Mouse (Mus musculus) brain, embryonic 14.5 days (tissue): Measurements from ENCODE around the gene Dapk2. TPM values are rescaled to one million over a fixed set of nuclear protein-coding genes. Genes with fewer than 3 reads are reported as not detected.
"Not testable (repeated sequence)": the region's sequence is repeated elsewhere in the genome, so short reads cannot be mapped to it uniquely, and the experiment has no call there.

Experiments
- DNase-seq: peaks from one replicate; pipeline ENCODE4 v3.0.0-alpha.2; 2011; ENCODE audit warnings: low read depth
- CTCF ChIP-seq: fragments of 200-500 bp; IDR thresholded peaks from 2 replicates; pipeline ENCODE4 v1.5.1; 2012; ENCODE audit warnings: inconsistent platforms, mild to moderate bottlenecking, moderate library complexity, borderline replicate concordance; ENCODE audit not compliant: insufficient read depth, insufficient read length; ENCODE audit errors: extremely low read depth
- POLR2A ChIP-seq: fragments of 200-500 bp; IDR thresholded peaks from 2 replicates; pipeline ENCODE4 v1.6.1; 2012; ENCODE audit warnings: mild to moderate bottlenecking, inconsistent platforms, borderline replicate concordance; ENCODE audit not compliant: poor library complexity, insufficient read depth, insufficient read length, severe bottlenecking; ENCODE audit errors: extremely low read depth
- polyA plus RNA-seq: library from polyadenylated mRNA; depleted of rRNA; stranded (reverse); fragments of >200 nt; gene quantifications from 2 replicates; pipeline ENCODE4 v1.2.3, GENCODE M21; 2012

Gene Dapk2
- polyA plus RNA-seq, 1 experiment = 1.1 TPM

DNA sequence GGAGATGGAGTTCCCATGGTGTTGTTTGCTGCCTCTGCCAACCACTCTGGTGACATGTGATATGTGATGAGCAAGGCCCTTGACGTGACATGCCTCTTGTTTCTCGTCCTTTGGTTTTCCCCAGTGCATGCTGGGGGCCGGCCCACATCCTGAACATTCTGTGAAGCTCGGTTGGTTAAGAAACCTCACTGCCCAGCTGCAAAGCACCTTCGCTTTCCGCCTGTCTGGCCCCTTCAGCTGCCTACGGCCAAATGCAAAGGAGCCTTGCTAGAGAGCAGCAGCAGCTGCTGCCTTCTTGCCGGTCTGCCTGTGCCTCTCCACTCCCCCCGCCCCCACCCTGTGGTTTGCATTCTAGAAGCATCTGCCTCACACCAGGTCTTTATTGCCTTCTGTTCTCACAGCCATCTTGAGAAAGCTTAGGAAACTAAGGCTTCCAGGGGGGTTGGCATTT, 123.5 kb downstream of the Dapk2 start:
- TF ChIP-seq POLR2A (no peak), CTCF (no peak)
- peak; percentile 61 for DNase-seq

DNA sequence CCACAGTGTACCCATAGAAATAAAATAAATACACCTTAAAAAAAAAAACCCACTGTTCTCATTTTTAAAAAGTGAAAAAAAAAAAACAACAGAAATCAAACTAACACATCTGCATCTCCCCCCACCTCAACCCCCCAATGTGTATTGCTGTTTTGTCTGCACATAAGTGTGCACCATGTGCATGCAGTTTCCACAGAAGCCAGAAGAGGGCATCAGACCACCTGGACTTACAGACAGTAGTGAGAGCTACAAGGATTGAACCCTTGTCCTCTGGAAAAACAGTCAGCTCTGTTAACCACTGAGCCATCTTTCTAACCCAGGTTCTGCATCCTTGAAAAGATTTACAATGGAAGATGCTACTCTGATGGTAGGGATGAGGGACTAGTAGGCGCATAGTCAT, 124.6 kb downstream of the Dapk2 start:
- TF ChIP-seq POLR2A = no peak
- TF ChIP-seq CTCF = no peak
- DNase-seq = no peak

DNA sequence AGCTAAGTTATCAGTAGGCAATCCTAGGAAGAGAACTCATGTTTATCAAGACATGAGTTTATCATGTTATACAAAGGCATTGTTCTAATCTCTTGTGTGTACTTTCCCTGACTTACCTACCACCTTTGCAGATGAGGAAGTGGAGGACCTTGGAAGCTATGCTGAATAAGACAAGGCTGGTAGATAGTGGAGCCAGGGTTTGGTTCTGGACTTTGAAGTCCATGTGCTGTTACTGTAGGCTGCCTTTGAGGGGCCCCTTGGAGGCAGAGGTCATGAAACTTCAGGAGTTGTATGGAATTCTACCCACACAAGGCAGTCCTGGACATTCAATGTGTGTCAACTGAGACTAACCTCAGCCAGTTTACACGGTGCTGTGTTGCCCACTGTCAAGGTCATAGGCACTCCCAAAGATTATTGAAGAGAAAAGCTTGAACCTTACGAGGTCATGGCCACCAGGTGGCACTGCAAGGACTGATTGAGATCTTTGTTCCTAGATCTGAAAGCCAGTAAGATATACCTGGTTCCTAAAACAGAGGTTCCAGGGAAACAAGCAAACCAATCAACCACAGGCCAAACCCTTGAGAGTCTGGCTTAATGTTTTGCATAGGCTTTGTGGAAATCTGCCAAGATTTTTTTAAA, 125.7 kb downstream of the Dapk2 start:
- TF ChIP-seq CTCF = peak; percentile 64; the same call in 1 of the 2 replicates
- no peak for TF ChIP-seq POLR2A
- peak; percentile 74 for DNase-seq

DNA sequence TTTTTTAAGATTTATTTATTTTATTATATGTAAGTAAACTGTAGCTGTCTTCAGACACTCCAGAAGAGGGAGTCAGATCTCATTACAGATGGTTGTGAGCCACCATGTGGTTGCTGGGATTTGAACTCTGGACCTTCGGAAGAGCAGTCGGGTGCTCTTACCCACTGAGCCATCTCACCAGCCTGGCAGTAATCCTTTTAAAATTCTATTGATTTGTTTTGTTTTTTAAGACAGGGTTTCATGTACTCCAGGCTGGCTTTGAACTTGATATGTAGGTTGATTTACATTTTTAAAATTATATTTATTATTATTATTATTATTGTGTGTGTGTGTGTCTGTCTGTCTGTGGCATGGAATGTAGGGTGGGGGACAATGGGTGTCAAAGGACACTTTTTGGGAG, 127.2 kb downstream of the Dapk2 start:
- not testable (repeated sequence) for DNase-seq

DNA sequence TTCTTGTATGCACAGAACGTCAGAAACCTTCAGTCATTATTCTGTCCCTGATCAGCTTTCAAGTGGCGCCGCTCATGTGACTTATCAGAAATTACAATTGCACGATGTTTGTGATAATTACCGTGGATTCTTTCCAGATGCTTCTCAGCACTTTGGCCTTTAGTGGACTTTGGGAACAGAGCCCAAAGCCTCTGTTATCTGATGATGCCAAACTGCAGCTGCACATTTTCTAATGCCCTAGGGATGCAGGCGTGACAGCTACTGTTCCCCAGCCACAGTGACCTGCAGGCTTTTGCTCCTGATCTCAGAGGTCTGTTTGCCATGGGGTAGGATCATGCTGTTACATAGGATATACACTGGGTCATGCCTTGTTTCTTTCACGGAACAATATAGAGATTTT, 127.9 kb downstream of the Dapk2 start:
- DNase-seq = peak; percentile 39
- TF ChIP-seq CTCF = no peak
- TF ChIP-seq POLR2A = no peak

DNA sequence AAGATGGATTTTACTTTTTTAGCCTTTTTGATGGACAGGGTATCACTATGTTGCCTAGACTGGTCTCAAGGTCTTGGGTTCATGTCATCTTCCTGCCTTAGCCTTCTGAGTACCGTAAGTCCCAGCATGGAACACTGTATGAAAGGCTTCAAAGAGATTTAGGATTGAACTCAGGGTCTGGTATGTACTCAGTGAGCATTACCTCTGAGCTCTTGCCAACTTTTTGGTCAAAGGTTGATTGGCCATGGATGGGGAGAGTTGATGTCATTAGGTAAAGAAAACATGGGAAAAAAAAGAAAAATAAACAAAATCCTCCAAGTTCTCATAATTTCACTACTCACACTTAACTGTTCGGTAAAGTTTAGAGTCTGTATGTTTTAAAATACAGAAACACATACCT, 132.7 kb downstream of the Dapk2 start:
- no peak for DNase-seq
- no peak for TF ChIP-seq POLR2A

DNA sequence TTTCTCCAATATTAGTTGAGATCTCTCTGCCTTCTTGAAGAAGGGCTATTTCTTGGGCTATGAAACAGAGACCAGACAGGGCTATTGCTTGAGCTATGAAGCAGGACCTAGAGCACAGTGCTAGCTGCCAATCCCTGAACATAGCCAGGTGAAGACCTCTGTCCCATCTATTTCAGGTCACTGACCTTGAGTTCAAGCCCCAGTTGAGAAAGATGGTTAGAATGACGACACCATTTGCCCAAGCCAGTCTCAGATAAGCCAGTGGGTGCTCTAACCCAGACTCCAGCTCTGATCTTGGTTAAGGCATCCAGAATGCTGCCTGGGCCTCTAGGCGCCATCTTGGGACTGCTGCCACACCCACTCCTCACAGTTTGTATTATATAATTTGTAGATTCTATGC, 135.3 kb downstream of the Dapk2 start:
- TF ChIP-seq CTCF (no peak), POLR2A (no peak)

DNA sequence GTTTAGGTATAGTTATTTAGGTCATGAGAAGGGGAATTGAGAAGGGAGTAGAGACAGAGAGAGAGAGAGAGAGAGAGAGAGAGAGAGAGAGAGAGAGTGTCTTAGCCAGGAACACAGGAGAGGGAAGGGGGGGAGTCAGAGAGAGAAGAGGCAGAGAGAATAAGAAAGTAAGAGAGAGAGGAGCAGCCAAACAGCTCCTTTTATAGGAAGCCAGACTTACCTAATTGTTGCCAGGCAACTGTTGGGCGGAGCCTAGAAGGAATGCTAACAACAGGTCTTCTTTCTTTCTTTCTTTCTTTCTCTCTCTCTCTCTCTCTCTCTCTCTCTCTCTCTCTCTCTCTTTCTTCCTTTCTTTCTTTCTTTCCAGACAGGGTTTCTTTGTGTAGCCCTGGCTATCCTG, 136.2 kb downstream of the Dapk2 start:
- no peak for DNase-seq
- TF ChIP-seq POLR2A (no peak), CTCF (no peak)

More for the DNA sequence above, 135.3 kb downstream of the Dapk2 start:
- DNase-seq = no peak

DNA sequence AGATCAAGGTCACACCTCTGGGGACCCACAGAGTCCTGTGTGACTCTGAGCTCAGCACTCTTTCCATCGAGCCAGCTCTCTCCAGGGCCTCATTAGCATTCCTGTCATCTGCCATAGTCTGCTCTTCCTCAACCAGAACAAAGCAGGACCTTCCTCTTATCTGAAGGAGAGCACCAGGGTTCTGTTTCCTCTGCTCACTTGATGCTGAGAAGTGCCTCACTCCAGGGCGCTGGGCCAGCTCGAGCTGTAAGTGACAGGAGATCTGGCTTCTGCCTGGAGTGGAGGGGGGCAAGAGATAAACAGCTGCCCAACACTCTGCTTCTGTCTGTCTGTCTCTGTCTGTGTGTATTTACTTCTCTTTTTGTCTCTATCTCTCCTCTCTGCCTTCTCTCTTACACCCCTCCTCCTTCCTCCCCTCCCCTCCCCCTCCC, 137.0 kb downstream of the Dapk2 start:
- DNase-seq = peak; percentile 69
- TF ChIP-seq POLR2A (no peak), CTCF (no peak)

DNA sequence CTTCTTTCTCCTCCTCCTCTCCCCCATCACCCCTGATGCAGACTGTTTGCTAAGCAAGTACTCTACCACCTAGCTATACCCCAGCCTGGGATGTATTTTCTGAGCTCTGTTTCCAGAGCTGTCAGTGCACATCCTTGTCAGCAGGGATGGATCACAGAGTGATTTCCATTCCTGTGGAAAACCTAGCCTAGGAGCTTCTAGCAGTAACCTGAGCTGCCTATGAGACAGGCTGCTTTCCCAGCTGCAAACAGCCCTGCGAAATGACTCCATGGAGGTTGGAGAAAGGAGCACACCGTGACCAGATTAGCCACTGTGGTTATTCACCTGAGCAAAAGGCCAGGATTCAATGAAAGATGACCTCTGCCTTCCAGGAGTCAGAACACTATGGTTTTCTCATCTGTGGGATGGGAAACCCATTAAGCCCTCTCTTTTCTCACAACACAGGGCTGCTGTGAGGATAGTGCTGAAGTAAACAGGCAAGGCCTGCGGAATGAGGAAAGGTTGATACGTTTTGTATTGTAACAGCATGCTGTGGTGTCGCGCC, 137.6 kb downstream of the Dapk2 start:
- no peak for DNase-seq
- TF ChIP-seq CTCF (no peak), POLR2A (no peak)

DNA sequence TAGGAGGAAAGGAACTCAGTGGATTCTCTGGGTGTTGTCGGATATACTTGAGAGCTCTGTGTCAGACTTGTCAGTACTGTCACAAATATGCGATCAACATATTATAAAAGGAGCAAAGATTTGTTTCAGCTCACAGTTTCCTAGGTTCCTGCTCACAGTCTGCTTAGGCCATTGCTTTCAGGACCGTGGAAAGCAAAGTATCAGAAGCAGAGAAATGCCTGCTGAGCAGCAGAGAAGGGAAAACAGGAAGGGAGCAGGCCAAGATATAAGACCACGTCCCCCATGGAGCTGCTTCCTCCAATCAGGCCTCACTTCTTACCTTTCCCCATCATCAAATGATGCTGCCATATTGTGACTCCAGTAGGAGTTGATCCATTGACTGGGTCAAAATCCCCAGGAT, 140.8 kb downstream of the Dapk2 start:
- TF ChIP-seq CTCF = no peak
- TF ChIP-seq POLR2A = no peak

DNA sequence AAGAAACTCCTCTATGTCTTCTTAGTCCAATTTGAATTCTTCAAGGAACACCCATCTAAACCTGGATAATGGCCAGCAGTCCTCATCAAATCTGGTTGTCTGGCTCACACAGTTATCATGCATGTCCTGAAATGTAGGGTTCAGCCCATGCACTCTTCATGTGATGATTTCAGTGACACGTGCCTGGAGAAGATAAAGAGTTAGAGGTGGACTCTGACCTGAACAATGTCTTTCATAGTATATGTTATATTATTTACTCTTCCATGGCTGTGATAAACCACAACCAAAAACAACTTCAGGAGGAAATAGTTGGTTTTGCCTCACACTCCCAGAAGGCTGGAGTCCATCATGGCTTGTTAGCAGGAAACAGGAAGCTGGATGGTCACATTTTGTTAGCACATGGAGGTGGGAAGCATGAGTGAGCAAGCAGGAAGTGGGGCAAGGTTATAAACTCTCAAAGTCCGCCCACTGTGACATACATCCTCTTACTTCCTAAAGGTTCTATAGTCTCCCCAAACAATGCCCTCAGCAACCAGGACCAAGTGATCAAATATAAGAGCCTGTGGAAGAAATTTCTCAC, 142.5 kb downstream of the Dapk2 start:
- no peak for DNase-seq
- no peak for TF ChIP-seq CTCF
- TF ChIP-seq POLR2A = no peak

More for the DNA sequence above, 140.8 kb downstream of the Dapk2 start:
- no peak for DNase-seq
